Mouse (Mus musculus) heart, adult 2 months (tissue): ENCODE measurements around the gene Dlx2. TPM values are rescaled to one million over a fixed set of nuclear protein-coding genes. Genes with fewer than 3 reads are reported as not detected.

Source experiments
- DNase-seq, 2 experiments: peaks; one replicate each; pipeline ENCODE4 v3.0.0; 2021
- H3K27ac ChIP-seq: fragments of 200-600 bp; 2 replicates; pipeline ENCODE4 v1.8.1; 2022
- H3K27me3 ChIP-seq: fragments of 200-500 bp; 2 replicates; pipeline ENCODE4 v1.6.1; 2012; ENCODE audit warnings: mild to moderate bottlenecking, low read length, inconsistent platforms, mixed read lengths; ENCODE audit not compliant: control insufficient read depth, insufficient read depth
- H3K36me3 ChIP-seq: fragments of 200-500 bp; 2 replicates; pipeline ENCODE4 v1.6.1; 2012; ENCODE audit warnings: low read length, inconsistent platforms; ENCODE audit not compliant: control insufficient read depth, insufficient read depth
- H3K4me1 ChIP-seq: fragments of 200-500 bp; 2 replicates; pipeline ENCODE4 v1.6.1; 2011; ENCODE audit warnings: low read length; ENCODE audit not compliant: control insufficient read depth, insufficient read depth
- H3K4me3 ChIP-seq: fragments of 200-600 bp; 2 replicates; pipeline ENCODE4 v1.8.1; 2022
- H3K79me2 ChIP-seq: fragments of 200-500 bp; replicated peaks from 2 replicates; pipeline ENCODE4 v1.6.1; 2012; ENCODE audit warnings: mild to moderate bottlenecking, inconsistent platforms, low read length, moderate library complexity, mixed read lengths; ENCODE audit not compliant: control insufficient read depth, insufficient read depth
- H3K9ac ChIP-seq: fragments of 200-500 bp; 2 replicates; pipeline ENCODE4 v1.6.1; 2012; ENCODE audit warnings: low read depth, mild to moderate bottlenecking, control low read depth, inconsistent platforms, low read length, mixed read lengths
- CTCF ChIP-seq: fragments of 200-600 bp; IDR thresholded peaks from 2 replicates; pipeline ENCODE4 v1.8.1; 2022; ENCODE audit warnings: antibody characterized with exemption, mild to moderate bottlenecking, moderate library complexity
- EP300 ChIP-seq: fragments of 200-500 bp; IDR thresholded peaks from 2 replicates; pipeline ENCODE4 v1.6.1; 2011; ENCODE audit warnings: low read depth, low read length, control low read depth; ENCODE audit not compliant: insufficient read depth
- POLR2A ChIP-seq: fragments of 200-500 bp; IDR thresholded peaks from 2 replicates; pipeline ENCODE4 v1.6.1; 2011; ENCODE audit warnings: mild to moderate bottlenecking, low read depth, low read length, control low read depth; ENCODE audit not compliant: insufficient read depth
- WGBS: fragments of 180-500 bp; shearing (Covaris S2); methylation state at CpG from one replicate; pipeline ENCODE4 v1.1.7; 2018; 5-methylcytosine and 5-hydroxymethylcytosine counted together
- intact Hi-C: fragments of 180-260 bp; cut with DNase I; formaldehyde crosslinking; loops from one replicate; pipeline ENCODE4 v1.15.1; 2025
- polyA plus RNA-seq: library from polyadenylated mRNA; depleted of rRNA; stranded (reverse); fragments of >200 nt; gene quantifications from 2 replicates; pipeline ENCODE4 v1.2.3, GENCODE M21; 2012
- total RNA-seq, 2 experiments: library from RNA; stranded (reverse); gene quantifications; 2 replicates each; pipeline ENCODE4 v1.2.3; 2021

Dlx2 gene
- total and polyA plus RNA-seq, 3 experiments, result not detected

DNA sequence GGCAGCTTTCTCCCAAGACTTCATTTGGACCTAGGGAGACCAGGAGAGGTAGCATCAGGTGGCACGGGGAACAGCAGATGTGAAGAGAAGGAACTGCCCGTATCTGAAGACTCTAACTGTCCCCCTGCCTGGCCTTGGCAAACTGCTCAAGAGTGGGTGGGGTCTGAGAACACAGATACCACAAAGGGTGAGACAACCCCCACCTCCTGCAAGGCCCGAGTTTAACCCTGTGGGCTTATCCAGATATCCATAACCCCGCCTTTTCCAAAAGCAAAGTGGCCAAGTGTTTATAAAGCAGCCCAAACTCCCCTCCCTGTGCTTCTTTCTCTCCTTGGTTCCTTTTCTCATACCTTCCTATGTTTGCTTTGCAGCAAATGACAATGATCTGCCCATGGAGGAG lies 23.1 kb downstream of the Dlx2 start:
- 74% methylated on average over 4 of the region's 4 CpGs for WGBS
- Histone ChIP-seq H3K79me2 (no peaks in the 10 kb centered on the region), H3K4me1 (no peaks in the 10 kb centered on the region), H3K4me3 (no peak overlapping the region), H3K9ac (no peak overlapping the region), H3K36me3 (no peaks in the 10 kb centered on the region), H3K27me3 (peaks cover 9% of the 10 kb centered on the region), H3K27ac (no peak overlapping the region)
- intact Hi-C loops, result no loop called here
- no peak for DNase-seq
- TF ChIP-seq POLR2A, result no peak
- no peak for TF ChIP-seq EP300
- no peak for TF ChIP-seq CTCF

DNA sequence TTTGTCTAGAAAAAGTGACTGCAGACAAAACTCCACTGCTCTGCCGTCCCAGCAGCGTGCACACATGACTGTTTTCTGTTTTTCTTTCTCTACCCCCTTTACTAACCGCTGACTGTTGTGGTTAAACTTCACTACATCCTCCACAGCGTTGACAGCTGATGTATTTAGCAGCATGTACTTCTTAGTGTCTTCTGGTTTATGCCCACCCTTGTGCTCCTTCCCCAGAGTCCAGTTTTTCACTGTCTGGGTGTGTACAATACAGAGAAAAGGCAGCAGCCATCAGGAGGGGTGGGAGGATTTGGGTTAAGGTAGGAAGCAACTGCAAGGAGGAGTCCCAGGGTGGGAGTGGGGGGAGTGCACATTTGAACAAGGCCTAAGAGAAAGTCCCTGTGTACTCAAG lies 23.7 kb downstream of the Dlx2 start:
- H3K36me3 ChIP-seq, result no peaks in the 10 kb centered on the region
- intact Hi-C loops, result no loop called here
- no peaks in the 10 kb centered on the region for H3K79me2 ChIP-seq
- no peak overlapping the region for H3K4me3 ChIP-seq
- WGBS, result 64% methylated on average over 4 of the region's 4 CpGs
- TF ChIP-seq CTCF (no peak), EP300 (no peak), POLR2A (no peak)
- no peaks in the 10 kb centered on the region for H3K4me1 ChIP-seq
- H3K9ac ChIP-seq, result no peak overlapping the region
- peaks cover 7% of the 10 kb centered on the region for H3K27me3 ChIP-seq
- no peak for DNase-seq
- no peak overlapping the region for H3K27ac ChIP-seq

DNA sequence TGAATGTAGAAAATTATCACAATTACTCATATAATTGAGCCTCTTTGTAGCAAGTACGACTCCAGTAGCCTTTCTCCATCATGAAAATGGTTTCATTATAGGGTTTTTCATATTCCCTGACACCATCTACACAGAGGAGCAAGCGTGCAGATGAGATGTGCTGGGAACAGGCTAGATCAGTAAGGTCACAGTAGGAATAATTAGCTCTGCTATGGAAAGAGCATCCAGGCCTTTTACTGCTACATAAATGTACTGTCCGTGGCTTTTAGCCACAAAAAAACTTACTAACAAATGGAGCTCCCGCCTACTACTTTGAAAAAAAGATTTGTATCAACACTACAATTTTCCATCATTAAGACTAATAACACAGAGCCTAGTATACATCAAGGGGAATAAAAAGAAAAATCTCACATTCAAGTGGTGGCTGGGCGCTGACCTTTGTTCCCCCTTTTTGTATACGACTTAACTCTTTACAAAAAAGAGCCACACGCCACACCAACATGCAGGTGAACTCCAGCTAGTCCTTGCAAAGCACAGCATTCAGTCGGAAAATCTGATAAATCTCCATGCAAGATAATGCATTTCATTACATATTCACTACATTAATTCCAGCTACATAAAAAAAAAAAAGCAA lies 29.0 kb downstream of the Dlx2 start:
- WGBS, result 94% methylated on average over 8 of the region's 8 CpGs
- no peak overlapping the region for H3K4me3 ChIP-seq
- H3K79me2 ChIP-seq, result no peaks in the 10 kb centered on the region
- H3K9ac ChIP-seq, result no peak overlapping the region
- H3K36me3 ChIP-seq, result no peaks in the 10 kb centered on the region
- no peak for DNase-seq
- intact Hi-C loops, result no loop called here
- TF ChIP-seq POLR2A (no peak), EP300 (no peak), CTCF (no peak)
- H3K4me1 ChIP-seq, result no peaks in the 10 kb centered on the region
- no peak overlapping the region for H3K27ac ChIP-seq
- H3K27me3 ChIP-seq, result no peaks in the 10 kb centered on the region

DNA sequence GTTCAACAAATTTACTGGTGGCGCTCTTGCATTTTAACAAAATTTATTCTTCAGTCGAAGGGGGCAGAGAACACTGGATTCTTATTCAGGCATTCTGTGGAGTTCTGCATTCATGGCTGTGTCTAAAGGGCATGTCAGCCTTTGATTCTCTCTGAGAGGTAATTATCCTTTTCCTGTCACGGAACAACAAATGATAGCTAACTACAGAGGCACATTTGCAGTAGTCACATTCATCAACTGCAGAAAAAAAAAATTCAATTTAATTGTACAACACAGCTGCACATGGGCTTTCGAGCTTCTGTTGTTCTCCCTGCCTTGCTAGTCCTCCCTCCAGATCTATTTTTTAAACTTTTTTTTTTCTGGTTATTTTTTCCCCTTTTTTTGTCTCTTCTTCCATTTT lies 29.6 kb downstream of the Dlx2 start:
- Histone ChIP-seq H3K4me3 (no peak overlapping the region), H3K9ac (no peak overlapping the region), H3K27ac (no peak overlapping the region), H3K4me1 (no peaks in the 10 kb centered on the region), H3K36me3 (no peaks in the 10 kb centered on the region), H3K79me2 (no peaks in the 10 kb centered on the region), H3K27me3 (no peaks in the 10 kb centered on the region)
- intact Hi-C loops, result no loop called here
- TF ChIP-seq EP300 (no peak), CTCF (no peak), POLR2A (no peak)
- 81% methylated on average over 4 of the region's 4 CpGs for WGBS
- DNase-seq, result no peak

DNA sequence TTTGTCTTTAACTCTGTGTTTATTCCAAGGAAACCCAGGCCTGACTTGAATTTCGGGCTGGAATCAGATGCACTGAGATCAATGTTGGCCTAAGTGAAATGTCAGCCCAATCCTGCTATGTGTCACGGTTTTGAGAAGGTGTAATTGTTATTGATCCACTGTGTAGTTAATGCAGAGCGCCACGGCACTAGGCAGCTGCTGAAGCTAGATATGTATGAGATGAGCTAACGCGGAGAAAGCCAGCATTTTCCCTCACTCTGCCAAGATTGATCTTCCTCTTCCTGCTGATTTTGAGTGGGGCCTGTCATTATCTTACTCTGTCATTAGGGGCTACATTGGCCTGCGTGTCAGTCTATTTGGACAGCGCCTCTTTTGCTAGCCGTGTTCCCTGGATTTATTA lies 34.2 kb downstream of the Dlx2 start:
- Histone ChIP-seq H3K9ac (no peak overlapping the region), H3K36me3 (no peaks in the 10 kb centered on the region), H3K27ac (no peak overlapping the region), H3K4me1 (no peaks in the 10 kb centered on the region), H3K4me3 (no peak overlapping the region), H3K27me3 (no peaks in the 10 kb centered on the region), H3K79me2 (no peaks in the 10 kb centered on the region)
- WGBS, result 88% methylated on average over 9 of the region's 9 CpGs
- no peak for TF ChIP-seq EP300
- no peak for TF ChIP-seq CTCF
- DNase-seq, result no peak
- intact Hi-C loops, result no loop called here

DNA sequence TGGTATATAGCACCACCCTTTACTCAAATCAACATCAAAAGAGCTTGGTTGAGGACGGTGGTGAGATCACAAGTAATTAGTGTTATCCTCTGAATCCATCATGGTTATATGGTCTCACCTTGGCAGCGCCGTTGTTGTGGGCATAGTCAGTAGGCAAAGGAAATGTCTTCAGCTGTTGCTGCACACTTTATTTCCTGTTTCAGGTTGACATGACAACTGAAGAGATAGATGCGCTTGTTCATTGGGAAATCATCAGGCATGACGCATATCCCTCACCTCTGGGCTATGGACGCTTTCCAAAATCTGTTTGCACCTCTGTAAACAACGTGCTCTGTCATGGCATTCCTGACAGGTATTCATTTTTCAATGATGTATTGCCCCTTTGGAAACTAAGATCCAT lies 35.3 kb downstream of the Dlx2 start:
- intact Hi-C loops, result no loop called here
- H3K36me3 ChIP-seq, result no peaks in the 10 kb centered on the region

More for the DNA sequence above, 35.3 kb downstream of the Dlx2 start:
- no peak for DNase-seq
- WGBS, result 91% methylated on average over 7 of the region's 7 CpGs
- Histone ChIP-seq H3K4me3 (no peak overlapping the region), H3K4me1 (no peaks in the 10 kb centered on the region), H3K27me3 (no peaks in the 10 kb centered on the region), H3K79me2 (no peaks in the 10 kb centered on the region), H3K27ac (no peak overlapping the region), H3K9ac (no peak overlapping the region)
- no peak for TF ChIP-seq POLR2A
- no peak for TF ChIP-seq EP300
- no peak for TF ChIP-seq CTCF
